Mouse (Mus musculus) gastrocnemius, postnatal 14 days (tissue): ENCODE measurements around the gene Bmyc. TPM values are rescaled to one million over a fixed set of nuclear protein-coding genes. Genes with fewer than 3 reads are reported as not detected.
"Not testable (repeated sequence)": the region's sequence is repeated elsewhere in the genome, so short reads cannot be mapped to it uniquely, and the experiment has no call there.

Source experiments
- DNase-seq: peaks from one replicate; pipeline ENCODE4 v3.0.0; 2021; ENCODE audit warnings: mixed read lengths
- intact Hi-C: fragments of 180-260 bp; cut with DNase I; formaldehyde crosslinking; loops from one replicate; pipeline ENCODE4 v1.15.1; 2025; ENCODE audit warnings: low total_unique reads
- long read RNA-seq, 2 experiments: library from polyadenylated mRNA; stranded (forward); transcript quantifications; one replicate each; pipeline ENCODE4 v2.0.0; 2021
- total RNA-seq, 2 experiments: library from RNA; stranded (reverse); gene quantifications; 2 replicates each; pipeline ENCODE4 v1.2.3; 2021

Bmyc gene
- total RNA-seq = 10 to 100 TPM; 10.9 to 15.5 TPM
- long read RNA-seq, experiment 1, transcript Bmyc-201 (1 exons, 983 nt) = major isoform, 13 of 13 reads
- long read RNA-seq, experiment 1, partial matches to known transcripts = 0 of 13 reads
- long read RNA-seq, experiment 1, other reads (novel, unspliced or antisense) = 0 of 13 reads
- long read RNA-seq, experiment 2, transcript Bmyc-201 (1 exons, 983 nt) = major isoform, 22 of 22 reads
- long read RNA-seq, experiment 2, partial matches to known transcripts = 0 of 22 reads
- long read RNA-seq, experiment 2, other reads (novel, unspliced or antisense) = 0 of 22 reads

DNA sequence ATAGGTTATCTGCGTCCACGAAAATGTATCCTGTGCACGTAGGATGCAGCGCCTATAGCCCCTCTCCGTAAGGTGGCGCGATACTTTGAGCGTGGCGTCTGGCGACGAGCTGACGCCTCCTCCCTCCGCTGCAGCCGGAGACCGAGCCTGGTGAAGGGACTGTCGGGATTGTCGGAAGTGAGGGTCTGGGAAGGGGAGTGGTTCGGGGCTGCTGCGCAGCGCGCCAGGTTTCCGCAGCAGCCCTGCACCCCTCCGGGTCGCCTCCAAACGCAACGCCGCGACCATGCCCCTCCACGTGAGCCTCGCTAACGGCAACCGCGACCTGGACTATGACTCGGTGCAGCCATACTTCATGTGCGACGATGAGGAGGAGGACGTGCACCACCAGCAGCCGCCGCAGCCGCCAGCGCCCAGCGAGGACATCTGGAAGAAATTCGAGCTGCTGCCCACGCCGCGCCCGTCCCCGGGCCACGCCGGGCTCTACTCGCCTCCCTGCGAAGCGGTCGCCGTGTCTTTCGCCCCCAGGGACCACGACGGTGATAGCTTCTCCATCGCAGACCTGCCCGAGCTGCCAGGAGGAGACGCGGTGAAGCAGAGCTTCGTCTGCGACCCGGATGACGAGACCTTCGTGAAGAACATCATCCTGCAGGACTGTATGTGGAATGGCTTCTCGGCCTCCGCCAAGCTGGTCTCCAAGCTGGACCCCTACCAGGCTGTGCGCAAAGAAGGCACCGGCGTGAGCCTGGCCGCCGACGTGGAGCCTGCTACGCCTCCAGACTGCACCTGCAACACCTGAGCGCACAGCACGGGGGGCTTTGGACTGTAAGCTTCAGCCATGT is at the start of gene Bmyc:
TSS of gene Bmyc (plus strand) at position 97 of the 839 bp plus-strand sequence.
- intact Hi-C loops = no loop called here
- DNase-seq = peak; percentile 78

DNA sequence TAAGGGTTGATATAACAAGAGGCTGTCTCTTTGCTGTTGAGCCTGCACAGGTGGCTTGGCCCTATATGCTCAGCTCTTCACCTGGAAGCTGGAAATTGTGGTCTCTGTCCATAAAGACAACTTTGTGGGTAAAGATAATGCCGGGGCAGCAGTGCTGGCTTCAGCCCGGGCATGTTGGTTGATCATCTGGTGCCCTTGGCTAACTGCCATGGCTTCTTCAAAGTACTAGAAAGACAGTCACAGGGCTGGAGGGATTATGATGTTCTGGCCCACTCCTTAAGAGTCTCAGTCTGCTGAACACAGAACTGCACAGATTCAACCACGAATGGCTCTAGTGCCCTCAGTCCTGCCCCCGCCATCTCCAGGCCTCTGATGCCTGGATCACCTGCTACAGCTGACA is 49.3 kb upstream of the Bmyc start:
- DNase-seq = no peak
- intact Hi-C loops = no loop called here

DNA sequence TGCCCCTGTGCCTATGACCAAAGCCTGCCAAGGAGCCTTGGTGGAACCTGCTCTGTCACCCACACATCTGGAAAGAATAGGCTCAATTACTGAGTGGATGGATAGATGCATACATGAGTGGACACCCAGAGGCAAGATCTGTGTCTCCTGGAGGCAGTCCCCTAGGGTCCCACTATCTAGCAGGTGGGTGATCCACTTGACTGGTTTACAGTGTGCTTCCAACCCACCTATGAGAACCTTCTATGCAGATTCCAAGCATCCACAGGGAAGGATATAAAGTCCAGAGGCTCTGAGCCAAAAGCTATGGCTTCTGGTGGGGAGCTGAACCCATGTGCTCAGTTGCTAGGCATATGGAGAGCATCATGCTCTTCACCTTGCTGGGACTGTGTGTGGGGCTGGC is 48.9 kb upstream of the Bmyc start, which contains the start of gene Lcn5:
TSS of gene Lcn5 (plus strand) at position 301 of the 400 bp plus-strand sequence.
- intact Hi-C loops = no loop called here

DNA sequence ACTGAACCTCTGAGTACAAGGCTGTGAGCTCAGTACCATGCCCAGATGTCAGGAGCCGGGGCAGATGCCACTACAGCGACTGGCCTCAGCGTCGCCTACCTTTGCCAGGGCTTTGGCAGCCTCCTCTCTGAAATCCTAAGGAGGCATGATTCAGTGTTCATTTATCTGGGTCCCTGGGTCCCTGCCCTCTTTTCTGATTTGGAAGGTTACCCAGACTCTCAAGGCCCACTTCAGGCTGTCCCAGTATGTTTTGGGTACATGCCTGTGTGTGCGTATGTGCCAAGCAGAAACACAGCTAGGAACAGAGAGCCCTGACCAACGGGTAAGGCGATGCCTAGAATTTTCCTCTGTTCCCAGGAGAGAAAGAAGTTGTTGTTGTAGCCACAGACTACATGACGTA is 46.3 kb upstream of the Bmyc start:
- intact Hi-C loops = no loop called here
- no peak for DNase-seq

More for the DNA sequence above, 48.9 kb upstream of the Bmyc start, which contains the start of gene Lcn5:
- DNase-seq = no peak

DNA sequence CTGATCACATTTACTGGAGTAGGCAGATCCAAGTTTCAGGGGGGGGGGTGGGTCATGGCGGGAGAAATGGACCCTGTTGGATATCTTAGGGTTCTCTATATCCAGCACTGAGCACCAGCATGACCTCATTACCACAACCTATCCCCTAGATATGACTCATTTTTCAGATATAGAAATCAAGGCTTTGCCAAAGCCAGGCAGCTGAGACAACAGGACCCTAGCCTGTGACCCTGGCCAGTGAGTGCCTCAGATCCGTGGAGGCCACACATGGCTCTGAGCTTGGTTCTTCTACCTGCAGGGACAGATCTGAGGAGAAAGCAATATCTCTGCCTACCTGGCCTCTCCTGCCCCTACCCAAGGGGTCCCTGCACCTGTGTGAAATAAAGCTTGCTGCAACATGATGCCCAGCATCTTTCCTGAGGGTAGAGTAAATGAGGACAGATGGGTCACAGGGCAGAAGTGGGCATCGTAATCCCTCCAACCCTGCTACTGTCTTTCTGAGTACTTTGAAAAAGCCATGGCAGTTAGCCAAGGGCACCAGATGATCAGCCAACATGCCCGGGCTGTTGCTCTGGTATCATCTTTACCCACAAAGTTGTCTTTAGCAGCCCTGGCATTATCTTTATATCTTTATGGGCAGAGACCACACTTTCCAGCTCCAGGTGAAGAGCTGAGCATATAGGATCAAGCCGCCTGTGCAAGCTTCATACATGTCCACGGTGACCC is 45.1 kb upstream of the Bmyc start:
- no peak for DNase-seq

DNA sequence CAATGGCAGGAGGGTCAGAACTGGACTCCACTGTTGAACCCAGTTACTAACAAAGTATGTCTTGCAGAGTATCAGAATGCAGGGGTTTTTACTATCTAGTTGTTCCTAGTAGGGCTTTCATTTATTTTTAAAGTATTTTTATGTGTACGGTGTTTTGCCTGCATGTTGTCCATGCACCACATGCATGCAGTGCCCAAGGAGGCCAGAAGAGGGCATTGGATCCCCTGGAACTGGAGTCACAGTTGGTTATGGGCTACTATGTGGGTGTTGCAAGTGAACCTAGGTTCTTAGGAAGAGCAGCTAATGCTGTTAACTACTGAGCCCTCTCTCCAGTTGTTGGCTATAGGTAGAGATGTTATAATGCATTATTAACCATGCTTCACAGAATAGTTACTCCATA is 43.0 kb upstream of the Bmyc start:
- peak; percentile 50 for DNase-seq
- intact Hi-C loops = no loop called here

More for the DNA sequence above, 45.1 kb upstream of the Bmyc start:
- intact Hi-C loops = no loop called here

DNA sequence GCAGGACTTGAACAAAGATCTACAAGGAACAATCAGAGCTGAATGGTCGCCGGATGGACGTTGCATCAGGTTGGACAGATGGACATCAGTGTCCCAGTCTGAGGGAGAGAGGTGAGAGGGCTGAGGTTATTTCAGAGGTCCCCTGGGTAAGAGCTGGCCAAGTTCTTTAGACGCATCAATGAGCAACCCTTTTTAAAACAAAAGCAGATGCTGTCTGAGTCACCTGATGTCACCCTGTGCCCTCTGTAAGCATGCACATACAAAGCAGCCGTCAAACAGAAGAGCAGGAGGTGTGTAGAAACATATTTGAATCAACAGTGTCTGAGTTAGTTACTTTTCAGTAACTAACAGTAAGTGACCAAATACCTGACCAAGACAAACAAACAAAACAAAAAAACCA is 42.4 kb upstream of the Bmyc start:
- no peak for DNase-seq
- intact Hi-C loops = no loop called here

DNA sequence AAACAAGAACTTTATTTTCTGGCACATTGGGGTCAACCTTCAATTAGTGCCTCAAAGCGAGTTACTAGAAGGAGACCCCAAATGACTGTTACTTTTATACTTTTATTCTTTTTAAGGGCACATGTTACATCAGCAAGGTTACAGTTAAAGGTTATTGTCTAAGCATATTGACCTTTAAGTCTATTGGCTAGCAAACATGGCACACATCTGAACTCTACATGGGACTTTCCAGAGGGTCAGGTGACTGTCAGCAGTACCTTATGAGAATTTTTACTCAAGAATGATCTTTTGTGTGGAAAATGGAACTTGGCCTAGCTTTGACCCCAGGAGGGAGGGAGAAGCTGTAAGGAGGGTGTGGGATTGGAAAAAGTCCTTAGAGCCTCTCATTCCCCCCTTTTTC is 40.0 kb upstream of the Bmyc start:
- intact Hi-C loops = no loop called here
- DNase-seq = no peak

DNA sequence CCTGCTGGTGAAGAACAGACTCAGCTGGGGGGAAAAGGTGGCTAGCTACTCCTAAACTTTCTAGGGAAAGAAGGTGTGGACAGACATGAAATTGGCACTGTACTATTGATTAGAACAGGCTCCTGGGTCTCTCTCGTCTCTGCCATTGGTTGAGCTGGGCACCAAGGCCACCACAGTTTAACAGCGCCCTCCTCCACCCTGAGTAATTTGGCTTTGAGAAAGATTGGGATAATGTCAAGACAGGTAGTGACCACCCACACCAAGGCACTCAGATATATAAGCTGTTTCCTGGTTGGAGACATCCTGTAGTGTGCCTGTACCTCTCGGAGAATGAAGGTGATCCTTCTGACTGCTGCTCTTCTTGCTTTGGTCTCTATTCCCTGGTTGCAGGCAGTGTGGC is 30.1 kb upstream of the Bmyc start, which contains the start of gene Lcn6:
TSS of gene Lcn6 (plus strand) at position 301 of the 400 bp plus-strand sequence.
- DNase-seq = no peak
- intact Hi-C loops = no loop called here

DNA sequence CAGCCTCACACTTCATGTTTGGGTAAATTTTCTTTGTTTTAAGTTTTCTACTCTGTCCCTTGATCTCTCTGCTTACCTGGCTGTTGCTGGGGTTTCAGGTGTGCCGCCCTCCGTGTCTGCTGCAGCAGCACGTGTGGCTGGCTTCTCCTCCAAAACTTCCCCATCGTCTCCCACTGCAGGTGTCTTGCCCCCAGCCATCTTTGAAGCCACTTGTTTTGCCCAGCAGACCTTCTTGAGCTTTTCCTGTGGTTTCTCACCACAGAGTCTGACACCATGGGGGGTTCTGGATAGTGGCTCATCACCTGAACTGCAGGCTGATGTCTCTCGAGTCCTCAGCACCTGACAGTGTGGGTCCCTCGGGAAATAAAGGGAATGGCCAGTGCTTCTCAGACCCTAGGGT is 27.0 kb upstream of the Bmyc start:
- intact Hi-C loops = no loop called here
- no peak for DNase-seq

DNA sequence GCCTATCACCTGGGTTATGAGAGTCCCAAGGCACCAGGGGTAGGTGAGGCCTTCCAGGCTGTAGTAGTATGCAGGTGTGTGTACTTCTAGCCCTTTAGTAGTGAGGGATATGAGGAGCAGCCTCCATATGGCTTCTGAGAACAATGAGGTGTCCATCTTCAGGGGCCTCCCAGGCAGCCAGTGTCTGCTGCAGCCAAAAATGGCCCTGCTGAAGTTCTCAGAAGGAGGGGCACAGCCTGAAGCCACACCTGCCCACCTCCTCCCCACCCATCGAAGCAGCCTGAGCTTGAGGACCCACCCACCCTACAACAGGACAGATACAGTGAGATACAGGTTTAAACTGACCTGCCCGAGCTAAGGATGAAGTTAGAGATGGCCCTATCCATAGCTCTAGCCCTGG is 24.1 kb upstream of the Bmyc start, which contains the start of gene Lcn10:
TSS of gene Lcn10 (plus strand) at position 301 of the 400 bp plus-strand sequence.
- DNase-seq = no peak
- intact Hi-C loops = no loop called here

DNA sequence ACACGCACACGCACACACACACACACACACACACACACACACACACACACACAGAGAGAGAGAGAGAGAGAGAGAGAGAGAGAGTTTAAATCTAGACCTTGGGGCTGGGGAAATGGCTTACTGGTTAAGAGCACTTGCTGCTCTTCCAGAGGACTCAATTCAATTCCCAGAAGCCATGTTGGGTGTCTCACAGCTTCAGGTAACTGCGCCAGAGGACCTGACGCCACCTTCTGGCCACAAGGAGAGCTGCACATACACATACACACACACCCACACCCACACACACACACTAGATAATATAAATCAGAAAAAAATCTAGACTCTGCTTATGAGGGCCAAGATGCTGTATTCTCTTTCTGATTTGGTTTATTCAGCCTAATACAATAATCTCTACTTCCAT is 19.6 kb upstream of the Bmyc start:
- intact Hi-C loops = no loop called here
- no peak for DNase-seq

DNA sequence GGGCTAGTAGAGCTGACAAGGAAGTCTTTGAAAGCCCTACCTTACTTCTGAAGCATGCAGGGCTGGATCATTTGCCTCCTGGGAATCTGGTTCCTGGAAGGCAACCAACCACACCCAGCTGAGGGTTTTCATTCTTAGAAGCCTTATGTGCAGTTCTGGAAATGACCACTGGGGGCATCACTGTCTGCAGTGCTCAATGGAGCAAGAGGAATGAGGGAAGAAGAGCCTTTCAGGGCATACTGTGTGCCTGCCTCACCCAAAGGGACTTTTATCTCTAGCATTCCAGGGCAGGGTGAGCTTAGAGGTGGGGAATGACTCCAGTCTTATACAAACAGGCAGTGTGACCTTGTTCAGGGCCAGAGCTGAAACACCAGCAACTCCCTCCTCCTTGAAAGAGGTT is 11.9 kb upstream of the Bmyc start:
- DNase-seq = peak; percentile 66
- intact Hi-C loops = loop anchor here (10.0 kb wide), 1 partner anchor 60 kb away; no protein-coding TSS in a partner anchor

DNA sequence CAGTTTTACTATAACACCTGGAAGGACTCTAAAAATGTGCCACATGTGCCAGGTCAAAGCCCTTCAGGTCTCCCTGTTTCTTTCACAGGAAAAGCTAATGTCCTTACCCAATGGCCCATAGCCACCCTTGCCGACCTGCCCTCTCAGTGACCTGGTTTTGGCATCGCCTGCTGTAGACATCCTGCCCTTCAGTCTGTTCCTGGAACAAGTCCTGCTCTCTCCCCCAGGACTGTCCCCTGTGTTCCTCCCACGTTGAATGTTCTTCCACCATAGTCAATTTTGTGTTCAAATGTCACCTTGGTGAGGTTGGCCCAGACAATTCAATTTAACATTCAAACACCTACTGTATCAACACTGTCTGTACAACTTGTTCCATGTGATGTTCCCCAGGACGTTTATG is 9.6 kb upstream of the Bmyc start:
- no peak for DNase-seq
- intact Hi-C loops = loop anchor here (10.0 kb wide), 1 partner anchor 62 kb away; no protein-coding TSS in a partner anchor

DNA sequence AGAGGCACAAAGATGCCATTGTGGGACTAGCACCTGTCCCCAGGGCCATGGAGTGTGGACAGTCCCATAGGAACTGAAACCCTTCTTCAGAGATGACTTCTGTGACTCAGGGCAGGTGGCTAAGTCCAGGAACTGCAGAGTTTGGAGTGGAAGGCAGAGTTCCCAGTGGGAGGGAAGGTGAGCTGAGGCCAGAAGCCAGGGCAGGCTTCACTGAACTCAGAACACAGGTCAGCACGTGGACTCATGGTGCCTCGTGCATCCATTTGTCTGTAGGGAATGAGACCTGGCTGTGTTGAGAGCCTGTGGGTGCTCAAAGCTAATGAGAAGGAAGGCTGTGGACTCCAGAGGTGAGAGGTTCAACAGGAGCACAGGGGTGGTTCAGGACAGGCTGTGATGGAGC is 7.8 kb upstream of the Bmyc start:
- intact Hi-C loops = loop anchor here (10.0 kb wide), 1 partner anchor 64 kb away; no protein-coding TSS in a partner anchor
- DNase-seq = no peak

DNA sequence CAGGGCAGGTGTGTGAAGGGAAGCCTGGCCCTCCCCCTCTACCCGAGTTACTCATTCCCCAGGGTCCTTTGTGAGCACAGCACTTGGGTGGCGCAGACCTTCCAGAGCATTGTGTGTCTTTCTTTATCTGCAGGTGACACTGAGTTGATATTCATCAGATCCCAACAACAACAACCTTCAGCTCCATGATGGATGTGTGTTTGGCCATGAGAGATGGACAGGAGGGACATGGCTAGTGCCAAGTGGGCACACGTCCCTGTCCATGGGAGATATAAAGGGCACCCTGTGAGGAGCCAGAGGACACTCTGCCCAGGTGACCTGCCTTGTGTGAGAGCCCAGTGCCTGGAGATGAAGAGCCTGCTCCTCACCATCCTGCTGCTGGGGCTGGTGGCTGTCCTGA is 6.8 kb upstream of the Bmyc start, which contains the start of gene Obp2a:
TSS of gene Obp2a (plus strand) at position 301 of the 400 bp plus-strand sequence.
- intact Hi-C loops = loop anchor here (10.0 kb wide), 1 partner anchor 65 kb away; no protein-coding TSS in a partner anchor
- not testable (repeated sequence) for DNase-seq

DNA sequence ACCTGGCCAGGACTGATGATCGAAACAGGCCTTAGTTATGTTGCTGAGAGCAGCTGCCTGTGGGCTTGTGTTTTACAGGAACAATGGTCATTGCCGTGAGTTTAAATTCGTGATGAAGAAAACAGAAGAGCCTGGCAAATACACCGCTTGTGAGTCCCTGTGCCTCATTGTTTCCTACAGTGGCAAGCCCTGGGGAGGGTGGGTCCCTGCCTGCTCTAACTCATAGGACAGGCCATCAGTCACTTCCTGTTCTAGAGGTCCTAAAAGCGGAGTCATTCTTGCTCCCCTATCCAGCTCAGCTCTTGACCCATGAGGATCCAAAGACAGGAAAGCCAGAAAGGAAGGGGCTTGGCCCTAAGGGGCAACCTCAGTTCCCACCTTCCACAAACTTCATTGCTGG is 5.5 kb upstream of the Bmyc start:
- intact Hi-C loops = no loop called here
- no peak for DNase-seq

DNA sequence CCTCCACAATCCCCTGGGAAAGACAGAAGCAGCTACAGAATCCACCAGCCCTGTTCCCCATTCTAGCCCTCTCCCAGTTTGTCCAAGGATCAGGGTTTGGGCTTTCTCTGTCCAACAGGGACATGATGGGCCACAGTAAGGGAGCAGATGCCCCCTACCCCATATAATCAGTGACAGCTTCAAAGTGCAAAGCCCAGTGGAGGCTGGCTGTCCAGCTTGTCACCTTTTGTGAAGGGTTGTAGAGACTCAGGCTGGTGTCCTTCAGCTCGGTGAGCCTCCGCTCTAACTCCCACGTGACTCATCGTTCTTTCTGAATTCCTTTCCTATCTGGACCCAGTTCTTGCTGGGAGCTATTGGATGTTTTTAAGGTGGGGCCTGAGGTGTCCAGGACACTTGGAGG is 2.8 kb upstream of the Bmyc start:
- intact Hi-C loops = no loop called here
- DNase-seq = no peak

DNA sequence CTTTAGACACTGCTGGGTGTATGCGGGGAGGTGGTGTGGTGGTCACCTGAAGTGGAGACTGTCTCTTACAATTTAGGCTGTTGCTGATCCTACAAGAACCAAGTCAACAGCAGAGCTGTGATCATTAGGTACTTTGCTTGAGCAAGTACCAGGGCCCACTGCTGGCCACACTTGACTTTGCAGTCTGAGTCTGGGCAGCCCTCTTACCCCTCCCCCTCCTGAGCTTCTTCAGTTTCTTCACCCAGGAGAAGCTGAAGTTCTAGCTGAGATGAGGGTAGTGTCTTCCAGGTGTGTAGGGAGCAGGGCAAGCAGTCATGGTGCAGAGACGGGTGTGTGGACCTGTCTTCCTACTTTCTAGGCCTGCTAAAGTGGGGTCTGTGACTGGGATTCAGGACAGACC is 1.6 kb downstream of the Bmyc start:
- intact Hi-C loops = no loop called here
- DNase-seq = peak; percentile 40

DNA sequence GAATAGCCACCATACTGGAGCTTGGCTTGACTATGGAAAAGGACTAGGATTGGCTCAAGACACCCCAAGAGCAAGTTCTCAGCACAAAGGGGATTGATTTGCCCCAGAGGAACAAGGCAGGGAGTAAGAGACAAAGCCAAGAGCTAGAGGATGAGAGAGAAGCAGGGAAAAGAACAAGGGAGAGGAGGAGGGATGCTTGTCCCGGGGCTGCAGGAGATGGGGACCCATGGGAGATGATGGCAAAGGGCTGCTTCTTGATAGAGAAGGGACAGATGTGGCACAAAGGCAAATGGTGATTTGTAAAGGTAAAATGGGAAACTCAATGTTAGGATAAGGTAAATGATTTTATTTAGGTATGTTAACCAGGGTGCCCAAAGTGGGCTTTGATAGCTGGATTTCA is 2.5 kb downstream of the Bmyc start:
- intact Hi-C loops, DNase-seq: not testable (repeated sequence)
